Mouse (Mus musculus): ENCODE measurements around the gene Wdsub1.
"Not testable (repeated sequence)": the region's sequence is repeated elsewhere in the genome, so short reads cannot be mapped to it uniquely, and the experiment has no call there.

Wdsub1 gene

DNA sequence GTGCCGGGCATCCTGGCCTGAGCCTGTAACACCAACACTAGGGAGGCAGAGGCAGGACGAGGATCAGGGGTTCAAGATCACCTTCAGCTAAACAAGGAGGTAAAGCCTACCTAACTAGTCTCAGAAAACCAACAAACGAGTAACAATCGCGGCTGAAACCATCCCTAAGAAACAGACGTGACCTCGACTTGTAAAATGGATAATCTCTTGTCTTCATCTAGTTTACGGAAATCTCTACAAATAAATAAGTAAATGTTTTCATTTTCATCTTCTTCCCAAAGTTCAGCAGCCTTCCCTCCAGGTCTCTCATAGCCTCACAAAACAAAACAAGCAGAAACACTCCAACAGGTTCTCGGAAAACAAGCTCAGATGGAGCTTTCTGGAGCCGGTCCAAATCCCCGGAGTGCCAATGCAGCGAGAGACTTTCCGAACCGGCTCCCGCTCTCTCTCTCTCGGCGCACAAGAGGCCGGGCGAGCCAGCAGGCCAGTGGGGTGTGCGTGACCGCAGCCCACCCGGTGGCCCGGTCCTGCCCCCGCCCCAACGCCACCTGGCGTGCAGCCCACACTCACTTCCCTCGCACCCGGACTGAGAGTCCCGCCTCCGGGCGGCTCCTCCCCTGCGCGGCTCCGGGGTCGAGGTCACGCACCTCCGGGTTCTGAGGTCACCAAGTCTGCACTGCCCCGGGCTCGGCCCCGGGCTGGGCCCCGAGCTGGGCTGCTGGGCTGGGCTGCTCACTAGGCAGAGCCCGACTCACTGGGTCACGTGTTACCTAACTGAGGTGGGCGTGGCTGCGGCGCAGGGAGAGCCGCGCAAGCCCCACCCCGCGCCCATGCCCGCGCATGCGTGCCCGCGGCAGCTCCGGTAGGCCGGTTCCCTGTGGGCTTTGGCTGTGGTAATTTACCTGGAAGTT, at the start of gene Wdsub1:
Gene Wdsub1 (minus strand): TSS at position 761 of the 911 bp plus-strand sequence.
- peak; percentile 87 for DNase-seq (ENCODE audit: low read depth, low spot score)

DNA sequence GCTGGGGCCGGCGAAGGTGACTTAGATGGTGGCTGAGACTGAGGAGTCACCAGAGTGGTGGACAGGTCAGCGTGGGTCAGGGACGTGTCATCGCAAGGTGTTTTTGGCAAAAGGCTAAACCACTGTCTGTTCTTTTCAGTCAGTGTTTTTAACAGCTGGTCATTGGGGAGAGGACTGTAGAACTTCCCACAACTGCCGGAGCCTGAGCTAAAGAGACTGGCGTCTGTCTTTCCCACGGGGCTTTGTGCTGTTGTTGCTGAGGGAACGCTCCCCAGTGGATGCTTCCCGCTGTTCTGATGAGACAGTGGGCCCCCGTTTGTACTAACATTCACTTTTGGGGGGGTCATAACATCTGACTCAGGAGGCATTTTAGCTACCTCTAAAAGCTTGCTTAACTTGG, 31.2 kb upstream of the Wdsub1 start:
- DNase-seq (ENCODE audit: low read depth, low spot score), result no peak

DNA sequence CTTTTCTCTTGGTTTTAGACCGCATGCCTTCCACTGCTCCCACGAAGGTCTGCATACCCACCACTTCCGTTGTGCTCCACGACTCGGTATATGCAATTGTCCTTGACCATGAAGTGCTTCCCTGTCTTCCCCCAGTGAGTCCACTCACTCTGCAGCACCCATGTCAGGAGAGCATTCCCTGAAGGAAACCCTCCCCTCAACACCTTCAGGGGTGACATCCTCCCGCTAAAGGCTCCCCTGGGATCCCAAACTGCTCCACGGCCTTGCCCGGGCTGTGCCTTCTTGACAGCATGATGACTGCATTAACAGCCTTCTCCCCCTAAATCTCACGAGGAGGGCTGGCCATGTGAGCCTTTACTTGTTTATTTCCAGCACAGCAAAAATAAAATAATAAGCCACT, 25.7 kb upstream of the Wdsub1 start:
- no peak for DNase-seq (ENCODE audit: low read depth, low spot score)

DNA sequence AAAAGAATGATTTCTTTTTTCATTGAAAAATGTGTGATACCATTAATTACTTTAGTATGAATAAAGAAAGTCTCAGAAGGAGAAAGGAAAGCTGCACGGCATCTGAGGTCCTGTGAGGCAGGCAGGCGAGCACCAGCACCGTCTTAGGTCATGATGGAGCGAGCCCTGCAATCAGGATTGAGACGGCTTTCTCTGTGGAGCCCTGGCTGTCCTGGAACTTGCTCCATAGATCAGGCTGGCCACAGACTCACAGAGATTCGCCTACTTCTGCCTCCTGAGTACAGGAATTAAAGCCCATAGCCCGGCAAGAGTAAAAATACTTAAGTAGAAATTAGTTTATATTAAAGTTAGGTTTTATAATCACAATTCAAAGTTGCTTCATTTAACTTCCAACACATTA, 21.6 kb upstream of the Wdsub1 start:
- no peak for DNase-seq (ENCODE audit: low read depth, low spot score)

GRCm38 (mm10) chr2:59898666-59899065, 16.3 kb upstream of the Wdsub1 start:
- no peak for DNase-seq (ENCODE audit: low read depth, low spot score)

GRCm38 (mm10) chr2:59898105-59898504, 15.7 kb upstream of the Wdsub1 start:
- no peak for DNase-seq (ENCODE audit: low read depth, low spot score)

DNA sequence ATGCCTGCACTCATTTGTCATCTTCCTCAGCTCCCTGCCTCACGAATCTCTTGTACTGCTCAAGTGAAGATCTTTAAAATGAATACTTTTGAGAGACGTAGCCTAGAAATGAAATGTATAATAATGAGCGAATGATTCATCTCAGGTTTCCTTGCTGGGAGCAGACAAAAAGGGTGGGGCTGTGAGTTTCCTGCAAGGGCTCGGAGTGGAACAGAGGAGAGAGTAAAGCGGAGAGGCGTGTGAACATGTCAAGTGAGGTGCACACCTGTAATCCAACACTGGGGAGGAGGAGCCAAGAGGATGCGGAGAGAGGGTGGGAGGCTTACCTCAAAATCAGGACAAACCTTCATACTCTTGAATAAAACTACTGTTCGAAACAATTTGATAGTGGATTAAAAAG, 14.4 kb upstream of the Wdsub1 start:
- no peak for DNase-seq (ENCODE audit: low read depth, low spot score)

GRCm38 (mm10) chr2:59896400-59896799, 14.0 kb upstream of the Wdsub1 start:
- no peak for DNase-seq (ENCODE audit: low read depth, low spot score)

DNA sequence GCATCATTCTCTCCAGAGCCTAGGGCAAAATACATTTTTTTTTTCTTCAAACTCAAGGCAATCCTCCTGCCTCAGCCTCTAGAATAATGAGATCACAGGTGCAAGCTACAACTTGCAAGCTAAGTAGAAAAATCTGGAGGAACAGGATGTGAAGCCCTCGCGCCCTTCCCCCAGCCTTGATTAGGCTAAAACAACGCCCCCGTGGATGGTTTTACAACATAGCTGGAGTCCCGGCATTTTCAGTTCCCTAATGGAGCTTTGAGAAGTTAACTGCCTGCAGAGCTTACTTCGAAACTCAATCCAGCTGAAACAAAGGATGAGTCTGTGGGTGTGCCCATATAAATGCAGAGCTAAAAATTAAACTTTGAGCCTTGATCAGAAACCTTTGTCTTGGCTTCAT, 7.3 kb upstream of the Wdsub1 start:
- DNase-seq (ENCODE audit: low read depth, low spot score), result no peak

GRCm38 (mm10) chr2:59882742-59883281, 421 bp upstream of the Wdsub1 start:
- DNase-seq (ENCODE audit: low read depth, low spot score), result no peak

DNA sequence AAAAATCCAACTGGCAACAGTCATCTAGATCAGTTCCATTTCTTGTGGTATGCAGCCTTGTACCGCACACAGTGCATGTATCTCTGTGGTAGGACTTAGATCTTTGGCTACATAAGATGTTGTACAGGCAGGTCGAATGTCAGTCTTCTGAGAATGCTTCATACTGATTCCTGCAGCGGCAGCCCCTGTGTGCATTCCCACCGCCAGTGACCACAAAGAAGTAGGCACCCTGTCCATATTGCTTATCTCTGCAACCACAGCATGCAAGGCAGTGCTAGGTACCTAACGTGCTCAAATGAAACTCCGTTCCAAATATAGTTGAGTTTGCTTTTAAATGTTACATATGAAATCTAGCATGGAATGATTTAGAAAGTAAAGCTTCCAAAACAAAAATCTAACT, 987 bp downstream of the Wdsub1 start:
- no peak for DNase-seq (ENCODE audit: low read depth, low spot score)

- no peak for DNase-seq (ENCODE audit: low read depth, low spot score)
These were observed 4.2 kb downstream of the Wdsub1 start for GRCm38 (mm10) chr2:59878221-59878620.

GRCm38 (mm10) chr2:59877335-59877734, 5.1 kb downstream of the Wdsub1 start:
- no peak for DNase-seq (ENCODE audit: low read depth, low spot score)

GRCm38 (mm10) chr2:59876482-59876881, 5.9 kb downstream of the Wdsub1 start:
- DNase-seq (ENCODE audit: low read depth, low spot score), result no peak

DNA sequence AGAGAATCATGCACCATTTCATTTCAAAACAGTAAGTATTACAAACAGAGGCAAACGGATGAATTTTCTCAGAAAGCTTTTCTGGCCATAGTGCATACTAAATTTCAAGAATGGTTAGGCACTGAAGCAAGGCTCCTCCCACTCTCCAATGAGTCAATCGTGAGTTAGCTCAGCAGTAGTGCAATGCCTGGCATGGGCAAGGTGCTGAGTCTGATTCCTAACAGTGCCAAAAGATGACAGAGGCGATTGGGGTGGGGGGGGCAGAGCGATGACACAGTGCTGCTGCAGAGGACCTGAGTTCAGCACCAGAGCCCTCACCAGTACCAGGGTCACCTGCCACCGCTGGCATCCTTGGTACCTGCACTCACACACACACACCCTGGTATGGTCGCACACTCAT, 11.9 kb downstream of the Wdsub1 start:
- DNase-seq (ENCODE audit: low read depth, low spot score), result no peak

- DNase-seq (ENCODE audit: low read depth, low spot score), result no peak
These were observed 19.8 kb downstream of the Wdsub1 start for GRCm38 (mm10) chr2:59862618-59863017.

GRCm38 (mm10) chr2:59854363-59854762, 28.0 kb downstream of the Wdsub1 start:
- no peak for DNase-seq (ENCODE audit: low read depth, low spot score)

GRCm38 (mm10) chr2:59853543-59853942, 28.8 kb downstream of the Wdsub1 start:
- DNase-seq (ENCODE audit: low read depth, low spot score), result no peak

DNA sequence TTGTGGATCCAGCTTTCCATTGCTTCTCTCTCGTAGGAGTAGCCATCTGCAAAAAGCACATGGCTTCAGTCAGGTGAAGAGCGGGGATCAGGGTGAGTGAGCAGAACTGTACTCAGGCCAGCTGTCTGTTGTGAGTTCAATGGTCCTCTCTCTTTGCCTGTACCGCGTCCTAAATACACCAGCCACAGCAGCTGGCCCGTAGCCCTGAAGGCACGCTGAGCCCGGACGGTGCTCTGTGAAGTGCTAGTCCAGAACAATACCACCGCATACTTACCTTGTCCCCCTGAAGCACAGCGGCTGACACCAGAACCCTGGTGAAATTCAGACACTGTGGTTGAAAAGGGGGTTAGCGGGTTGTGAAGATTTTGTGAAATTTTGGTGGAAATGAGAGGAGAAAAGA, 29.5 kb downstream of the Wdsub1 start:
- DNase-seq (ENCODE audit: low read depth, low spot score), result no peak

GRCm38 (mm10) chr2:59851885-59852284, 30.5 kb downstream of the Wdsub1 start:
- not testable (repeated sequence) for DNase-seq (ENCODE audit: low read depth, low spot score)

GRCm38 (mm10) chr2:59843848-59844247, 38.5 kb downstream of the Wdsub1 start:
- DNase-seq (ENCODE audit: low read depth, low spot score), result no peak

DNA sequence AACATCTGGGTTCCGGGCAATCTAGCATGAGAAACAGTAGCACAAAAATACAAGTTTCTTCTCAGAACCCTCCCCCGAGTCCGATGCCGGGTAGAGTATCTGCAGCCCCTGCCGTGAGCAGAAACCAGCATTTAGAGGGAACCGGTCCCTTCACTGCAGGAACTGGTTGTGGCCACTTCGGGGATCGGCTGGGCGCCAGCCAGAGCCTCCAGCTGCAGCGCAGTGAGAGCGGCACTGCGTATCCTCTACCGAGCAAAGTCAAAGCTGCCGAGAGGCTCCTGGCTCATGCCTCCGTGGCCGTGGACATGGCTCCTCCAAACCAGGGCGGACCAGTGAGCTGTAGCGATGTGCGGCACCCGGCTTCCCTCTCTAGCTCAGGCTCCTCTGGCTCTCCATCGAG, 39.2 kb downstream of the Wdsub1 start:
- DNase-seq (ENCODE audit: low read depth, low spot score), result no peak

GRCm38 (mm10) chr2:59842556-59843008, 39.8 kb downstream of the Wdsub1 start:
- DNase-seq (ENCODE audit: low read depth, low spot score), result no peak

All from c-Kit-negative CD71-positive TER-119-positive erythroid progenitor cells, embryonic 14.5 days (primary cell).